Mouse (Mus musculus): ENCODE data around the gene Hsd17b11.
A peak's percentile ranks its signal among the peaks of the same experiment; 100 is the strongest.
"Not testable (repeated sequence)": the region's sequence is repeated elsewhere in the genome, so short reads cannot be mapped to it uniquely, and the experiment has no call there.

Hsd17b11 gene

GRCm38 (mm10) chr5:104035066-104035465 lies 13.3 kb upstream of the Hsd17b11 start:
- no peak for DNase-seq

- no peak for DNase-seq
Observed at GRCm38 (mm10) chr5:104032434-104033097, 10.8 kb upstream of the Hsd17b11 start.

- DNase-seq, result no peak
Observed at GRCm38 (mm10) chr5:104025245-104025854, 3.6 kb upstream of the Hsd17b11 start.

- DNase-seq, result no peak
Observed at GRCm38 (mm10) chr5:104024762-104025161, 3.0 kb upstream of the Hsd17b11 start.

GRCm38 (mm10) chr5:104024193-104024592 lies 2.5 kb upstream of the Hsd17b11 start:
- DNase-seq, result not testable (repeated sequence)

- no peak for DNase-seq
Observed at GRCm38 (mm10) chr5:104023289-104024020, 1.7 kb upstream of the Hsd17b11 start.

- no peak for DNase-seq
Observed at GRCm38 (mm10) chr5:104022558-104022957, 839 bp upstream of the Hsd17b11 start.

GRCm38 (mm10) chr5:104011419-104011818 lies 10.3 kb downstream of the Hsd17b11 start:
- no peak for DNase-seq

GRCm38 (mm10) chr5:104010261-104010660 lies 11.5 kb downstream of the Hsd17b11 start:
- no peak for DNase-seq

- no peak for DNase-seq
Observed at GRCm38 (mm10) chr5:104009421-104009820, 12.3 kb downstream of the Hsd17b11 start.

- DNase-seq, result no peak
Observed at GRCm38 (mm10) chr5:104007801-104008200, 13.9 kb downstream of the Hsd17b11 start.

- DNase-seq, result no peak
Observed at GRCm38 (mm10) chr5:104006811-104007210, 14.9 kb downstream of the Hsd17b11 start.

- no peak for DNase-seq
Observed at GRCm38 (mm10) chr5:104003955-104004354, 17.8 kb downstream of the Hsd17b11 start.

- no peak for DNase-seq
Observed at GRCm38 (mm10) chr5:104003256-104003931, 18.3 kb downstream of the Hsd17b11 start.

- DNase-seq, result no peak
Observed at GRCm38 (mm10) chr5:104002549-104003255, 19.0 kb downstream of the Hsd17b11 start.

- DNase-seq, result peak; percentile 86
Observed at GRCm38 (mm10) chr5:103999738-104000137, 22.0 kb downstream of the Hsd17b11 start.

- no peak for DNase-seq
Observed at GRCm38 (mm10) chr5:103998739-103999138, 23.0 kb downstream of the Hsd17b11 start.

GRCm38 (mm10) chr5:103995181-103995580 lies 26.5 kb downstream of the Hsd17b11 start:
- DNase-seq, result no peak

- no peak for DNase-seq
Observed at GRCm38 (mm10) chr5:103994669-103995068, 27.1 kb downstream of the Hsd17b11 start.

- DNase-seq, result no peak
Observed at GRCm38 (mm10) chr5:103993601-103994000, 28.1 kb downstream of the Hsd17b11 start.

GRCm38 (mm10) chr5:103992831-103993230 lies 28.9 kb downstream of the Hsd17b11 start:
- no peak for DNase-seq

- peak; percentile 55 for DNase-seq
Observed at GRCm38 (mm10) chr5:103980705-103981560, 40.8 kb downstream of the Hsd17b11 start.
